Mouse (Mus musculus) kidney, adult 2 months (tissue): ENCODE data around the gene Wasf1.

Experiments used
- CTCF ChIP-seq: fragments of 200-500 bp; conservative IDR thresholded peaks from 2 replicates; pipeline ENCODE4 v1.5.1; 2011; ENCODE audit warnings: low read depth, mild to moderate bottlenecking, control low read depth, low read length, moderate library complexity, mixed read lengths; ENCODE audit not compliant: insufficient read depth, insufficient read length
- POLR2A ChIP-seq: fragments of 200-500 bp; IDR thresholded peaks from one replicate; pipeline ENCODE4 v1.6.1; 2011; ENCODE audit warnings: low read depth, low read length, control low read depth

GRCm38 (mm10) chr10:40883644-40884278, 486 bp downstream of the Wasf1 start:
- TF ChIP-seq POLR2A, result no peak
- TF ChIP-seq CTCF, result no peak
